Mouse (Mus musculus): ENCODE measurements at regions not wholly inside any gene's neighbourhood (a gene's known extent, or its start where the extent isn't known, plus 50 kb on each side); places are given as distances from the start of the nearest gene placed in this dataset.

- in situ Hi-C loops (cut with MboI, MseI) = no loop called here
Observed at GRCm38 (mm10) chr13:107495161-107495732, 473.3 kb upstream of the Kif2a start.

- in situ Hi-C loops (cut with MboI, MseI) = no loop called here
Observed at GRCm38 (mm10) chr13:107493765-107494164, 471.8 kb upstream of the Kif2a start.

GRCm38 (mm10) chr13:107492448-107492847, 470.5 kb upstream of the Kif2a start:
- in situ Hi-C loops (cut with MboI, MseI) = no loop called here

- in situ Hi-C loops (cut with MboI, MseI) = no loop called here
Observed at GRCm38 (mm10) chr13:107491423-107491822, 469.5 kb upstream of the Kif2a start.

GRCm38 (mm10) chr13:107485400-107486017, 463.6 kb upstream of the Kif2a start:
- in situ Hi-C loops (cut with MboI, MseI) = no loop called here

GRCm38 (mm10) chr13:107484630-107484998, 462.7 kb upstream of the Kif2a start:
- in situ Hi-C loops (cut with MboI, MseI) = no loop called here

- in situ Hi-C loops (cut with MboI, MseI) = no loop called here
Observed at GRCm38 (mm10) chr13:107483967-107484629, 462.2 kb upstream of the Kif2a start.

GRCm38 (mm10) chr13:107475166-107475565, 453.2 kb upstream of the Kif2a start:
- in situ Hi-C loops (cut with MboI, MseI) = no loop called here

GRCm38 (mm10) chr13:107469491-107470276, 447.8 kb upstream of the Kif2a start:
- in situ Hi-C loops (cut with MboI, MseI) = no loop called here

- in situ Hi-C loops (cut with MboI, MseI) = no loop called here
Observed at GRCm38 (mm10) chr13:107462791-107463190, 440.9 kb upstream of the Kif2a start.

- in situ Hi-C loops (cut with MboI, MseI) = no loop called here
Observed at GRCm38 (mm10) chr13:107461048-107461912, 439.4 kb upstream of the Kif2a start.

GRCm38 (mm10) chr13:107458730-107459129, 436.8 kb upstream of the Kif2a start:
- in situ Hi-C loops (cut with MboI, MseI) = no loop called here

- in situ Hi-C loops (cut with MboI, MseI) = no loop called here
Observed at GRCm38 (mm10) chr13:107457270-107457669, 435.3 kb upstream of the Kif2a start.

- in situ Hi-C loops (cut with MboI, MseI) = no loop called here
Observed at GRCm38 (mm10) chr13:107456394-107456793, 434.5 kb upstream of the Kif2a start.

- in situ Hi-C loops (cut with MboI, MseI) = no loop called here
Observed at GRCm38 (mm10) chr13:107449598-107450179, 427.8 kb upstream of the Kif2a start.

GRCm38 (mm10) chr13:107447813-107448212, 425.9 kb upstream of the Kif2a start:
- in situ Hi-C loops (cut with MboI, MseI) = no loop called here

- in situ Hi-C loops (cut with MboI, MseI) = no loop called here
Observed at GRCm38 (mm10) chr13:107419363-107420155, 397.6 kb upstream of the Kif2a start.

GRCm38 (mm10) chr13:107410267-107410666, 388.3 kb upstream of the Kif2a start:
- in situ Hi-C loops (cut with MboI, MseI) = no loop called here

- in situ Hi-C loops (cut with MboI, MseI) = no loop called here
Observed at GRCm38 (mm10) chr13:107407674-107408026, 385.7 kb upstream of the Kif2a start.

GRCm38 (mm10) chr13:107406977-107407673, 385.2 kb upstream of the Kif2a start:
- in situ Hi-C loops (cut with MboI, MseI) = no loop called here

All from regulatory T cell (primary cell).